Mouse (Mus musculus): ENCODE results near the gene Spin2e.

Spin2e gene

GRCm38 (mm10) chrX:31618820-31619219 lies at the start of gene Spin2e:
TSS of gene Spin2e (minus strand) at chrX:31618920.
- in situ Hi-C loops (cut with MboI, MseI): loop anchor here (10.0 to 25.0 kb wide), 3 partner anchors 818 to 1443 kb away; no protein-coding TSS in a partner anchor

GRCm38 (mm10) chrX:31574183-31574582 lies 44.5 kb downstream of the Spin2e start, which contains the start of gene Gm21883:
TSS of gene Gm21883 (minus strand) at chrX:31574283.
- in situ Hi-C loops (cut with MboI, MseI): loop anchor here in 1 of 2 experiments (25.0 kb wide), 1 partner anchor 663 kb away; no protein-coding TSS in a partner anchor

All from T-helper 17 cell (primary cell).